Mouse (Mus musculus): ENCODE results near the gene Mbd5.

DNA sequence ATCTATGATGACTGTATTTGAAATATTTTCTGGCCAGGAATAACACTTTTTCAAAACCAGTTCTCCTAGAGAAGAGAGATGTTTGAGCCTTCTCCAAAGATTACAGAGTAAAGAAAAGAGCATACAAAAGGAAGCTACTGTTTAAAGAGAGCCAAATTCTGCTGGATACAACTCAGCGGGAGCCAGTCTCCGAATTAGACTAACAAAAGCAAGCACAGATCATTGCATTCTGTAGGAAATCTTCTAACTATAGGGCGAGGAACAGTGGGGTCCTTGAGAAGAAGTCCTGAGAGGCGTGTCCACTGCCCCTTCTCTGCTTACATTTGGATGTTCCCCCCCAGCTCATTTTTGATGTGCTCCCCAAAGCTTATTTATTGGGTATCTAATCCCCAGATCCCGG lies 422.3 kb downstream of the Mbd5 start:
- TF ChIP-seq CTCF (IDR thresholded peaks at IDR 0.05; ENCODE audit: low read depth, low read length) = no peak
- TF ChIP-seq GATA1 (IDR thresholded peaks at IDR 0.05; ENCODE audit: borderline replicate concordance, low read length) = no peak
- no peak for TF ChIP-seq GATA2 (IDR thresholded peaks at IDR 0.05; ENCODE audit: borderline replicate concordance, low read depth, low read length)

Data from G1E (cell line).